Mouse (Mus musculus): ENCODE data around the gene Grpr. TPM values are rescaled to one million over a fixed set of nuclear protein-coding genes. Genes with fewer than 3 reads are reported as not detected.
A peak's percentile ranks its signal among the peaks of the same experiment; 100 is the strongest.

Gene Grpr
- 0.16 and 0.20 TPM in 2 replicates for polyA plus RNA-seq (2016; fragmentation: Nextera tagmentation; extraction: Ambion mirVana)

- Histone ChIP-seq H3K4me1 (no peaks in the 10 kb centered on the region), H3K4me2 (replicated peaks) (no peak within 1 kb of the TSS), H3K36me3 (no peaks in the 10 kb centered on the region), H3K27me3 (replicated peaks) (no peaks in the 10 kb centered on the region), H3K4me3 (no peak within 1 kb of the TSS), H3K9me3 (no peaks in the 10 kb centered on the region), H3K27ac (no peak within 1 kb of the TSS), H3K9ac (no peak within 1 kb of the TSS)
- 23% methylated on average over 7 of the region's 7 CpGs for WGBS
- peak; percentile 87 for ATAC-seq (ENCODE audit: low FRiP score, low read depth)
Measured at GRCm38 (mm10) chrX:163549666-163550065, at the start of gene Grpr. Gene Grpr, minus strand, starts transcription at chrX:163549677.

GRCm38 (mm10) chrX:163560521-163560920, 11.0 kb upstream of the Grpr start:
- ATAC-seq (ENCODE audit: low FRiP score, low read depth), result no peak
- Histone ChIP-seq H3K36me3 (no peaks in the 10 kb centered on the region), H3K27me3 (replicated peaks) (no peaks in the 10 kb centered on the region), H3K9me3 (no peaks in the 10 kb centered on the region), H3K4me3 (no peak overlapping the region), H3K4me2 (replicated peaks) (no peak overlapping the region), H3K4me1 (no peaks in the 10 kb centered on the region), H3K27ac (no peak overlapping the region), H3K9ac (no peak overlapping the region)
- 83% methylated on average over 3 of the region's 3 CpGs for WGBS

GRCm38 (mm10) chrX:163547042-163547441, 2.4 kb downstream of the Grpr start:
- H3K9ac ChIP-seq, result no peak overlapping the region
- H3K36me3 ChIP-seq, result no peaks in the 10 kb centered on the region
- H3K27ac ChIP-seq, result no peak overlapping the region
- no peak overlapping the region for H3K4me3 ChIP-seq
- no peaks in the 10 kb centered on the region for H3K4me1 ChIP-seq
- no peak for ATAC-seq (ENCODE audit: low FRiP score, low read depth)
- WGBS, result 79% methylated on average over 5 of the region's 5 CpGs
- no peaks in the 10 kb centered on the region for H3K9me3 ChIP-seq
- no peak overlapping the region for H3K4me2 ChIP-seq (replicated peaks)
- H3K27me3 ChIP-seq (replicated peaks), result no peaks in the 10 kb centered on the region

GRCm38 (mm10) chrX:163532836-163533235, 16.6 kb downstream of the Grpr start:
- Histone ChIP-seq H3K27ac (no peak overlapping the region), H3K27me3 (replicated peaks) (0 out of 2 replicates have a peak, but pooled peaks cover 3% of the 10 kb centered on the region), H3K4me3 (no peak overlapping the region), H3K4me1 (no peaks in the 10 kb centered on the region), H3K9ac (no peak overlapping the region), H3K9me3 (no peaks in the 10 kb centered on the region), H3K4me2 (replicated peaks) (no peak overlapping the region), H3K36me3 (no peaks in the 10 kb centered on the region)
- WGBS, result 83% methylated on average over 2 of the region's 2 CpGs
- no peak for ATAC-seq (ENCODE audit: low FRiP score, low read depth)

- no peak for ATAC-seq (ENCODE audit: low FRiP score, low read depth)
- H3K36me3 ChIP-seq, result no peaks in the 10 kb centered on the region
- no peak overlapping the region for H3K4me2 ChIP-seq (replicated peaks)
- H3K4me1 ChIP-seq, result no peaks in the 10 kb centered on the region
- no peak overlapping the region for H3K9ac ChIP-seq
- 80% methylated on average over 4 of the region's 4 CpGs for WGBS
- no peak overlapping the region for H3K27ac ChIP-seq
- no peaks in the 10 kb centered on the region for H3K9me3 ChIP-seq
- no peaks in the 10 kb centered on the region for H3K27me3 ChIP-seq (replicated peaks)
- no peak overlapping the region for H3K4me3 ChIP-seq
Measured at GRCm38 (mm10) chrX:163518963-163519541, 30.4 kb downstream of the Grpr start.

GRCm38 (mm10) chrX:163511766-163512165, 37.7 kb downstream of the Grpr start:
- no peak overlapping the region for H3K9ac ChIP-seq
- H3K4me2 ChIP-seq (replicated peaks), result no peak overlapping the region
- WGBS, result 18% methylated on average over 2 of the region's 2 CpGs
- H3K27me3 ChIP-seq (replicated peaks), result no peaks in the 10 kb centered on the region
- no peak for ATAC-seq (ENCODE audit: low FRiP score, low read depth)
- H3K9me3 ChIP-seq, result no peaks in the 10 kb centered on the region
- no peak overlapping the region for H3K4me3 ChIP-seq
- H3K4me1 ChIP-seq, result no peaks in the 10 kb centered on the region
- no peak overlapping the region for H3K27ac ChIP-seq
- H3K36me3 ChIP-seq, result no peaks in the 10 kb centered on the region

- no peak overlapping the region for H3K4me2 ChIP-seq (replicated peaks)
- H3K4me3 ChIP-seq, result no peak overlapping the region
- H3K36me3 ChIP-seq, result no peaks in the 10 kb centered on the region
- H3K27me3 ChIP-seq (replicated peaks), result no peaks in the 10 kb centered on the region; the same call in 1 of the 2 replicates
- H3K4me1 ChIP-seq, result no peaks in the 10 kb centered on the region
- no peak overlapping the region for H3K9ac ChIP-seq
- 73% methylated on average over 3 of the region's 3 CpGs for WGBS
- no peak overlapping the region for H3K27ac ChIP-seq
- ATAC-seq (ENCODE audit: low FRiP score, low read depth), result no peak
- no peaks in the 10 kb centered on the region for H3K9me3 ChIP-seq
Measured at GRCm38 (mm10) chrX:163502088-163502487, 47.4 kb downstream of the Grpr start.

Other genes starting within 250 kb of the Grpr start
- gene Rnf138rt1, start 211.7 kb upstream of the Grpr start, polyA plus RNA-seq (2016; fragmentation: Nextera tagmentation; extraction: Ambion mirVana), result 0.50 and 0.86 TPM in 2 replicates